Mouse (Mus musculus) bone marrow, adult 2 months (tissue): Measurements from ENCODE around the gene Cars2.

Experiments used
- CTCF ChIP-seq: fragments of 200-500 bp; IDR thresholded peaks from 2 replicates; pipeline ENCODE4 v1.5.1; 2011; ENCODE audit warnings: low read length, control low read depth; ENCODE audit not compliant: control insufficient read depth, insufficient read depth
- POLR2A ChIP-seq: fragments of 200-500 bp; IDR thresholded peaks from 2 replicates; pipeline ENCODE4 v1.6.1; 2011; ENCODE audit warnings: low read depth, mild to moderate bottlenecking, control low read depth, low read length, borderline replicate concordance; ENCODE audit not compliant: control insufficient read depth

DNA sequence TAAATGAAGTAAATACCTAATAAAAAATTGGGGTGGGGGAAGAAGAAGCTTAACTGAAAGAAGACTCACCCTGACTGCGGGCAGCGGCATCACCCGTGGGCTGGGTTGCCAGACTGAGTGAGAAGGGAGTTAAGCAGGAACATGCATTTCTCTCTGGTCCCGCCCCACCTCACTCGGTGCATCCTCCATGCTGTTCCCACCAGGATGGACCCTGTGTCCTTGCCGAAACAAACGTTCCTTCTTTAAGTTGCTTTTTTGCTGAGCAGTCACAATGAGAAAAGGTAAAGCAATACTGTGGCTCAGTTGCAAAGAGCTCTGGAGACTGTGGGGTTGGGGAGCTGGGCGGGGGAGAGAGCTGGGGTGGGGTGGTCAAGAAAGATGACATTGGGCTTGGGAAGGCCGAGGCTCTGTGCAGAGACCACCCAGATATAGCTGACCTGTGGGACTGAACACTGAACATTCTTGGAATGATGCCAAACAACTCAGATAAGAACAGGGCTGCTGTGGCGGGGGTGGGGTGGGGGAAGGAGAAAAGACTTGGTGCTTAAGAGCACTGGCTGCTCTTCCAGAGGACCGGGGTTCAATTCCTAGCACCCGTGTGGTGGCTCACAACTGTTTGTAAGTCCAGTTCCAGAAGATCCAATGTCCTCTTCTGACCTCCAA lies 42.8 kb upstream of the Cars2 start:
- TF ChIP-seq CTCF (no peak), POLR2A (no peak)
